10 mouse cellular contexts compared by ENCODE assay signal in genomic region chr4:115908641-115909040, GRCm38 (mm10). TPM values are rescaled to one million over a fixed set of nuclear protein-coding genes. Genes with fewer than 3 reads are reported as not detected.
DNase-seq lines count a peak whose midpoint lies in the region; ATAC-seq and TF ChIP-seq lines count a peak whose summit lies in the region.
"Had no signal": no experiment of that assay in that cellular context is flagged by ENCODE, and none has a peak within 500 bp of the region (broad histone marks: within the 10 kb centered on the region; RNA-seq: fewer than 3 reads in every experiment).

No protein-coding gene starts in this region.

- no peak overlapping the region for H3K4me2 ChIP-seq in forebrain, embryonic 12.5 days
- H3K4me2 ChIP-seq in limb, embryonic 14.5 days (replicated peaks; ENCODE audit: low read depth, low read length, severe bottlenecking), result no peak overlapping the region
- H3K4me2 ChIP-seq: embryonic facial prominence, embryonic 12.5 days; lung, embryonic 15.5 days had no signal

- H3K9ac ChIP-seq in forebrain, embryonic 12.5 days, result no peak overlapping the region
- H3K9ac ChIP-seq in limb, embryonic 14.5 days (ENCODE audit: low read depth, low read length, severe bottlenecking), result no peak overlapping the region
- H3K9ac ChIP-seq: embryonic facial prominence, embryonic 12.5 days; lung, embryonic 15.5 days had no signal

- no peak overlapping the region for H3K27ac ChIP-seq in forebrain, embryonic 12.5 days
- H3K27ac ChIP-seq in limb, embryonic 14.5 days (replicated peaks; ENCODE audit: low read depth, low read length), result no peak overlapping the region
- H3K27ac ChIP-seq: embryonic facial prominence, embryonic 12.5 days; lung, embryonic 15.5 days had no signal

- peaks cover 41% of the 10 kb centered on the region for H3K4me1 ChIP-seq in forebrain, embryonic 12.5 days
- peaks cover 4% of the 10 kb centered on the region for H3K4me1 ChIP-seq in limb, embryonic 14.5 days (ENCODE audit: control insufficient read depth, insufficient read depth, low read length)
- H3K4me1 ChIP-seq: lung, embryonic 15.5 days had no signal

- ATAC-seq in forebrain, embryonic 12.5 days (ENCODE audit: low FRiP score), result peak; percentile 58; the same call in 1 of the 2 replicates
- ATAC-seq in limb, embryonic 14.5 days (ENCODE audit: low FRiP score, low read depth), result peak; percentile 53; the same call in 1 of the 2 replicates

- 3% methylated on average over 7 of the region's 7 CpGs for WGBS in forebrain, embryonic 12.5 days
- WGBS in limb, embryonic 14.5 days, result 22% methylated on average over 7 of the region's 7 CpGs

- H3K9me3 ChIP-seq in forebrain, embryonic 12.5 days, result no peaks in the 10 kb centered on the region
- no peaks in the 10 kb centered on the region for H3K9me3 ChIP-seq in limb, embryonic 14.5 days (ENCODE audit: control insufficient read depth, low read length)
- H3K9me3 ChIP-seq: embryonic facial prominence, embryonic 12.5 days; lung, embryonic 15.5 days had no signal

- DNase-seq in layer of hippocampus, postnatal 10 days (ENCODE audit: low spot score in 2 of 2), result peak; percentile 38 to 58
- DNase-seq in layer of hippocampus, adult 11-12 months (ENCODE audit: low spot score), result no peak
- peak; percentile 15 to 29 for DNase-seq in adrenal gland, postnatal 36 days
- DNase-seq in limb, embryonic 14.5 days (ENCODE audit: low spot score), result peak; percentile 43
- DNase-seq in thymus, postnatal 10 days (ENCODE audit: low spot score in 2 of 2), result no peak
- DNase-seq in spleen, adult 12 weeks (ENCODE audit: low spot score), result no peak
- DNase-seq: right cerebral cortex, postnatal 14 days had no signal

- no peak for TF ChIP-seq POLR2A in limb, embryonic 14.5 days (IDR thresholded peaks at IDR 0.05; ENCODE audit: borderline replicate concordance, extremely low read depth, insufficient read depth, insufficient read length)

- no peaks in the 10 kb centered on the region for H3K36me3 ChIP-seq in forebrain, embryonic 12.5 days (replicated peaks)
- no peaks in the 10 kb centered on the region for H3K36me3 ChIP-seq in limb, embryonic 14.5 days (ENCODE audit: control insufficient read depth, insufficient read depth, low read length)
- H3K36me3 ChIP-seq: embryonic facial prominence, embryonic 12.5 days; lung, embryonic 15.5 days had no signal

- no peak overlapping the region for H3K4me3 ChIP-seq in forebrain, embryonic 12.5 days (replicated peaks)
- no peak overlapping the region for H3K4me3 ChIP-seq in limb, embryonic 14.5 days (replicated peaks; ENCODE audit: low read length)
- H3K4me3 ChIP-seq: embryonic facial prominence, embryonic 12.5 days; lung, embryonic 15.5 days had no signal

- H3K27me3 ChIP-seq in forebrain, embryonic 12.5 days, result peaks cover 81% of the 10 kb centered on the region
- peaks cover 22% of the 10 kb centered on the region; the same call in 1 of the 2 replicates for H3K27me3 ChIP-seq in limb, embryonic 14.5 days (ENCODE audit: control insufficient read depth, insufficient read depth, low read length)

RNA-seq across cellular contexts. Expression of gene 6430628N08Rik, which starts 18.2 kb away (rescaled TPM):
- not detected for total RNA-seq in layer of hippocampus, postnatal 10 days (2021)
- total RNA-seq in adrenal gland, postnatal 36 days (2021), result not detected
- not detected in 2 replicates for polyA plus RNA-seq in forebrain, embryonic 12.5 days (2016; fragmentation: Nextera tagmentation; extraction: Ambion mirVana)
- polyA plus RNA-seq in limb, embryonic 14.5 days (2012; rRNA removed), result not detected in 2 replicates
- polyA plus RNA-seq in limb, embryonic 14.5 days (2014; fragmentation: Nextera tagmentation; extraction: Ambion mirVana), result not detected in 2 replicates
- polyA plus RNA-seq: embryonic facial prominence, embryonic 12.5 days; lung, embryonic 15.5 days had no signal

RNA-seq across cellular contexts. Expression of gene Kncn, which starts 24.4 kb away (rescaled TPM):
- under 1 TPM in 1 of 2 experiments, not detected in 1; 0.25 TPM for total RNA-seq in layer of hippocampus, postnatal 10 days (2021)
- total RNA-seq in adrenal gland, postnatal 36 days (2021), result not detected
- polyA plus RNA-seq in forebrain, embryonic 12.5 days (2016; fragmentation: Nextera tagmentation; extraction: Ambion mirVana), result not detected in 2 replicates
- polyA plus RNA-seq in limb, embryonic 14.5 days (2012; rRNA removed), result not detected in 2 replicates
- not detected in 2 replicates for polyA plus RNA-seq in limb, embryonic 14.5 days (2014; fragmentation: Nextera tagmentation; extraction: Ambion mirVana)
- polyA plus RNA-seq: embryonic facial prominence, embryonic 12.5 days; lung, embryonic 15.5 days had no signal

RNA-seq across cellular contexts. Expression of gene Dmbx1, which starts 31.1 kb away (rescaled TPM):
- under 1 TPM; 0.18 to 0.34 TPM for total RNA-seq in layer of hippocampus, postnatal 10 days (2021)
- not detected for total RNA-seq in adrenal gland, postnatal 36 days (2021)
- polyA plus RNA-seq in forebrain, embryonic 12.5 days (2016; fragmentation: Nextera tagmentation; extraction: Ambion mirVana), result 0.51 and 0.87 TPM in 2 replicates
- polyA plus RNA-seq in limb, embryonic 14.5 days (2012; rRNA removed), result 0.05 and 0.09 TPM in 2 replicates
- polyA plus RNA-seq in limb, embryonic 14.5 days (2014; fragmentation: Nextera tagmentation; extraction: Ambion mirVana), result not detected in 2 replicates

Comparison
In these comparisons a context has a peak if more than half of its experiments do, and no peak if none do; other contexts are left out.
1. DNase-seq: peak in layer of hippocampus, postnatal 10 days (2 of 2), adrenal gland, postnatal 36 days (2 of 2) and limb, embryonic 14.5 days (single experiment); none in layer of hippocampus, adult 11-12 months (single experiment), thymus, postnatal 10 days (0 of 2) and spleen, adult 12 weeks (single experiment).